Mouse (Mus musculus) sigmoid colon, adult 10 weeks (tissue): ENCODE data around the gene 4930474N05Rik. TPM values are rescaled to one million over a fixed set of nuclear protein-coding genes. Genes with fewer than 3 reads are reported as not detected.

Experiments
- polyA plus RNA-seq: library from polyadenylated mRNA; stranded (reverse); fragments of 350-450 nt; fragmentation: Illumina TruSeq; extraction: RNeasy Lipid Tissue Mini Kit (QIAGEN cat#74804); gene quantifications from one replicate; pipeline ENCODE4 v1.2.3, GENCODE M21; 2014; ENCODE audit warnings: low read depth, low replicate concordance

4930474N05Rik gene
- not detected for polyA plus RNA-seq

GRCm38 (mm10) chr14:36094617-36095016, at the start of gene 4930474N05Rik:
4930474N05Rik (plus strand) TSS chr14:36094917.

